Mouse (Mus musculus): ENCODE data around the gene D16Ertd472e.

The D16Ertd472e gene

GRCm38 (mm10) chr16:78576478-78577084 is at the start of gene D16Ertd472e:
Gene D16Ertd472e, minus strand, starts transcription at chr16:78576708.
- DNase-seq (ENCODE audit: low spot score), result peak; percentile 85

GRCm38 (mm10) chr16:78622755-78623154 is 46.2 kb upstream of the D16Ertd472e start:
- DNase-seq (ENCODE audit: low spot score), result no peak

- DNase-seq (ENCODE audit: low spot score), result no peak
Observed at GRCm38 (mm10) chr16:78619386-78619785, 42.9 kb upstream of the D16Ertd472e start.

GRCm38 (mm10) chr16:78617757-78618532 is 41.4 kb upstream of the D16Ertd472e start:
- no peak for DNase-seq (ENCODE audit: low spot score)

GRCm38 (mm10) chr16:78606202-78606601 is 29.7 kb upstream of the D16Ertd472e start:
- no peak for DNase-seq (ENCODE audit: low spot score)

GRCm38 (mm10) chr16:78598919-78599318 is 22.4 kb upstream of the D16Ertd472e start:
- no peak for DNase-seq (ENCODE audit: low spot score)

- no peak for DNase-seq (ENCODE audit: low spot score)
Observed at GRCm38 (mm10) chr16:78596381-78596780, 19.9 kb upstream of the D16Ertd472e start.

- DNase-seq (ENCODE audit: low spot score), result no peak
Observed at GRCm38 (mm10) chr16:78595821-78596220, 19.3 kb upstream of the D16Ertd472e start.

GRCm38 (mm10) chr16:78594154-78594553 is 17.6 kb upstream of the D16Ertd472e start:
- no peak for DNase-seq (ENCODE audit: low spot score)

GRCm38 (mm10) chr16:78591130-78591529 is 14.6 kb upstream of the D16Ertd472e start:
- no peak for DNase-seq (ENCODE audit: low spot score)

GRCm38 (mm10) chr16:78588821-78589220 is 12.3 kb upstream of the D16Ertd472e start:
- no peak for DNase-seq (ENCODE audit: low spot score)

GRCm38 (mm10) chr16:78586621-78587020 is 10.1 kb upstream of the D16Ertd472e start:
- DNase-seq (ENCODE audit: low spot score), result no peak

- peak; percentile 7 for DNase-seq (ENCODE audit: low spot score)
Observed at GRCm38 (mm10) chr16:78585664-78586397, 9.3 kb upstream of the D16Ertd472e start.

GRCm38 (mm10) chr16:78585163-78585562 is 8.7 kb upstream of the D16Ertd472e start:
- no peak for DNase-seq (ENCODE audit: low spot score)

- DNase-seq (ENCODE audit: low spot score), result no peak
Observed at GRCm38 (mm10) chr16:78583968-78584367, 7.5 kb upstream of the D16Ertd472e start.

GRCm38 (mm10) chr16:78580387-78580786 is 3.9 kb upstream of the D16Ertd472e start:
- DNase-seq (ENCODE audit: low spot score), result no peak

GRCm38 (mm10) chr16:78579386-78579785 is 2.9 kb upstream of the D16Ertd472e start:
- no peak for DNase-seq (ENCODE audit: low spot score)

GRCm38 (mm10) chr16:78577085-78577671 is 670 bp upstream of the D16Ertd472e start:
- peak; percentile 53 for DNase-seq (ENCODE audit: low spot score)

- peak; percentile 69 for DNase-seq (ENCODE audit: low spot score)
Observed at GRCm38 (mm10) chr16:78575852-78576477, 543 bp downstream of the D16Ertd472e start.

- no peak for DNase-seq (ENCODE audit: low spot score)
Observed at GRCm38 (mm10) chr16:78575190-78575851, 1.2 kb downstream of the D16Ertd472e start.

GRCm38 (mm10) chr16:78574241-78574640 is 2.3 kb downstream of the D16Ertd472e start:
- DNase-seq (ENCODE audit: low spot score), result peak; percentile 27

All from embryo, embryonic 10.5 days (tissue).